Mouse (Mus musculus) heart, embryonic 13.5 days (tissue): ENCODE results near the gene Efcab1. TPM values are rescaled to one million over a fixed set of nuclear protein-coding genes. Genes with fewer than 3 reads are reported as not detected.
"Not testable (repeated sequence)": the region's sequence is repeated elsewhere in the genome, so short reads cannot be mapped to it uniquely, and the experiment has no call there.

Experiments used
- ATAC-seq: fragments of 200-750 bp; cut with Nextera tagmentation; 2 replicates; pipeline ENCODE4 v1.8.0; 2017; ENCODE audit warnings: moderate TSS enrichment; ENCODE audit not compliant: insufficient number of reproducible peaks, low FRiP score, low TSS enrichment; ENCODE audit errors: extremely low read depth
- H3K27ac ChIP-seq: fragments of 300-500 bp; sonication (generic); replicated peaks from 2 replicates; pipeline ENCODE4 v1.5.1; 2015; ENCODE audit warnings: moderate library complexity, mild to moderate bottlenecking, inconsistent platforms
- H3K27me3 ChIP-seq: fragments of 300-500 bp; sonication (generic); replicated peaks from 2 replicates; pipeline ENCODE4 v1.6.1; 2015; ENCODE audit warnings: mild to moderate bottlenecking, inconsistent platforms
- H3K36me3 ChIP-seq: fragments of 300-500 bp; sonication (generic); 2 replicates; pipeline ENCODE4 v1.6.1; 2015; ENCODE audit warnings: mild to moderate bottlenecking, inconsistent platforms
- H3K4me1 ChIP-seq: fragments of 300-500 bp; sonication (generic); 2 replicates; pipeline ENCODE4 v1.6.1; 2015; ENCODE audit warnings: inconsistent platforms
- H3K4me2 ChIP-seq: fragments of 300-500 bp; sonication (generic); 2 replicates; pipeline ENCODE4 v1.6.1; 2015; ENCODE audit warnings: inconsistent platforms, mild to moderate bottlenecking, moderate library complexity
- H3K4me3 ChIP-seq: fragments of 300-500 bp; sonication (generic); 2 replicates; pipeline ENCODE4 v1.5.1; 2015; ENCODE audit warnings: moderate library complexity, mild to moderate bottlenecking, inconsistent platforms
- H3K9ac ChIP-seq: fragments of 300-500 bp; sonication (generic); 2 replicates; pipeline ENCODE4 v1.6.1; 2015; ENCODE audit warnings: inconsistent platforms, mild to moderate bottlenecking, moderate library complexity
- H3K9me3 ChIP-seq: fragments of 300-500 bp; sonication (generic); 2 replicates; pipeline ENCODE4 v1.6.1; 2016; ENCODE audit warnings: inconsistent platforms
- WGBS: fragments of 180-500 bp; shearing (Covaris S2); methylation state at CpG from one replicate; pipeline ENCODE4 v1.1.7; 2015; ENCODE audit warnings: mixed read lengths; 5-methylcytosine and 5-hydroxymethylcytosine counted together
- polyA plus RNA-seq: library from polyadenylated mRNA; unstranded; fragments of >200 nt; fragmentation: Nextera tagmentation; extraction: Ambion mirVana; gene quantifications from 2 replicates; pipeline ENCODE4 v1.2.1, GENCODE M21; 2015

Gene Efcab1
- polyA plus RNA-seq = 2.2 and 2.6 TPM in 2 replicates

DNA sequence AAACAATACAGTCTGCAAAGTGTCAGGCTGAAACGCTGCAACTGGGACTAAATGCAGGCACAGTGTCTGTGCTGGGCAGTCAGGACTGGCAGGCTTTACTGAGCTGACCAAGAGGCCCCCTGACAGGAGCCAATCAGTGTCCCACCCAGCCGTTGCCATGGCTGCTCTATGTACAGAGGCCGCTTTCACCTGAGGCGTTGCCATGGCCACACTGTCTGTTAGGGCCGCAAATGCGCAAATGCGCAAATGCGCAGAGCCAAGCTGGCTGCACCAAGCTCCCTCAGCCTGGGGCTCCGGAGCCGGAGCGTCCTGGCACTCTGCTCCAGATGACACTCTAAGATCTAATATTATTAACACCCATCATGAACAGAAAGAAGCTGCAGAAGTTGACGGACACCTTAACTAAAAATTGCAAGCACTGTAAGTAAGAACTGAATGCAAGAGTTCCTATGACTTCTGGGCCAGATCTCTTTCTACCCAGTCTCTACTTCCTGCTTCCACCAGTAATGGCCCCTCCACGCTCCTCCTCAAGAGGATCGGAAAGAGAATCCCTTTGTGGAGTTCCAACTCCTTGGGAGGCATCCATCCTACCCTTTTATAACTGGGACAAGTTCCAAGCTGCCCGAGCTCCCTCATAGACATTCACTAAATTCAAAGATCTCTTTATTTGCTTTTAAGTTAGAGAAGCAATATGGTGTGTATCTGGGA lies at the start of gene Efcab1:
Gene Efcab1 (plus strand): TSS at position 214 of the 708 bp plus-strand sequence.
- H3K4me1 ChIP-seq = peaks cover 8% of the 10 kb centered on the region; the same call in 1 of the 2 replicates
- H3K4me3 ChIP-seq = peak within 1 kb of the TSS; percentile 40
- peaks cover 4% of the 10 kb centered on the region; the same call in 1 of the 2 replicates for H3K27me3 ChIP-seq
- peak; percentile 19; the same call in 1 of the 2 replicates for ATAC-seq
- WGBS = 15% methylated on average over 15 of the region's 15 CpGs
- no peak within 1 kb of the TSS for H3K27ac ChIP-seq
- H3K4me2 ChIP-seq = peak within 1 kb of the TSS; percentile 66
- peak within 1 kb of the TSS; percentile 37; the same call in 1 of the 2 replicates for H3K9ac ChIP-seq
- H3K9me3 ChIP-seq = no peaks in the 10 kb centered on the region
- H3K36me3 ChIP-seq = no peaks in the 10 kb centered on the region

- no peak overlapping the region for H3K9ac ChIP-seq
- no peaks in the 10 kb centered on the region for H3K27me3 ChIP-seq
- H3K9me3 ChIP-seq = no peaks in the 10 kb centered on the region
- H3K36me3 ChIP-seq = no peaks in the 10 kb centered on the region
- no peak overlapping the region for H3K27ac ChIP-seq
- H3K4me1 ChIP-seq = no peaks in the 10 kb centered on the region
- H3K4me2 ChIP-seq = no peak overlapping the region
- ATAC-seq = no peak; the same call in 1 of the 2 replicates
- H3K4me3 ChIP-seq = no peak overlapping the region
Observed at GRCm38 (mm10) chr16:14859443-14859842, 47.0 kb upstream of the Efcab1 start.

DNA sequence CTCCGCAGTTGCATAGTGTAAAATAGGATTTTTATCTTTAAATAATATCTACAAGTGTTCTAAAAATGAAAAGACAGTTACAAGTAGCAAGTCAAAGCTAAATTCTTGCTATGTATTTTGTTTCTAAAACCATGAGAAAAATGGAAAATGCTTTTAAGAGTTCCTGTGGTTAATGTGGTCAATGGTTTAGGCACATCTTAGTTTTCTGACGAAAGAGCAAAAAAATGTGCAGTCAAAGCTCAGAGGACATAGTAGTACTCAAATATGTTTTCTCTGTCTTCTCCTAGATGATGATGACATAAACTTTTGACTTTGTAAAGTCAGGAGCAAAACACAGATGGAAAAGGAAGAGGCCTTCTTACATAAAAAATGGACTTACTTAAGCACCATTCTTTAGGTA lies 21.5 kb upstream of the Efcab1 start:
- H3K36me3 ChIP-seq = no peaks in the 10 kb centered on the region
- no peaks in the 10 kb centered on the region for H3K9me3 ChIP-seq
- no peak overlapping the region for H3K9ac ChIP-seq
- H3K4me1 ChIP-seq = no peaks in the 10 kb centered on the region
- H3K4me3 ChIP-seq = no peak overlapping the region
- H3K27me3 ChIP-seq = no peaks in the 10 kb centered on the region
- ATAC-seq = no peak
- H3K4me2 ChIP-seq = no peak overlapping the region
- 75% methylated on average over 2 of the region's 2 CpGs for WGBS
- no peak overlapping the region for H3K27ac ChIP-seq

DNA sequence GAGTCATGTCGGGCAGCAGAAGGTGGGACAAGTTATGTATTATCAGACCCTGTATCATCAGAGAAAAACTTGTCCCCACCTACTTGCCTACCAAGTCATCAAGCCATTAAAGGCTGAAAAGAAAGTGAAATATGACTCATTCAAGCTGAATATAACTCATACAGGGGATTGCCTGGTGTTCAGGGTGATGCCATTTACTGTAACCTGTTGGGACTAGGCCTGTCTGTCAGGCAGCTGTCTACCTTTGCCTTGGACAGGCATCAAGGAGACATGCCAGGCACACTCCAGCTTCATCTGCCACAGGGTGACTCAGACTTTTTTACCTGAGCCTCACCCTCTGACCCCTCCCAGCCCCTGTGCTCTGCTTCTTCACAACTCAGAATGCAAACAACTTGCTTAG lies 21.0 kb upstream of the Efcab1 start:
- H3K4me3 ChIP-seq = no peak overlapping the region
- ATAC-seq = no peak
- no peak overlapping the region for H3K4me2 ChIP-seq
- H3K9ac ChIP-seq = no peak overlapping the region
- no peaks in the 10 kb centered on the region for H3K27me3 ChIP-seq
- H3K27ac ChIP-seq = no peak overlapping the region
- no peaks in the 10 kb centered on the region for H3K4me1 ChIP-seq
- H3K9me3 ChIP-seq = no peaks in the 10 kb centered on the region
- no peaks in the 10 kb centered on the region for H3K36me3 ChIP-seq
- 56% methylated on average over 1 of the region's 1 CpGs for WGBS

DNA sequence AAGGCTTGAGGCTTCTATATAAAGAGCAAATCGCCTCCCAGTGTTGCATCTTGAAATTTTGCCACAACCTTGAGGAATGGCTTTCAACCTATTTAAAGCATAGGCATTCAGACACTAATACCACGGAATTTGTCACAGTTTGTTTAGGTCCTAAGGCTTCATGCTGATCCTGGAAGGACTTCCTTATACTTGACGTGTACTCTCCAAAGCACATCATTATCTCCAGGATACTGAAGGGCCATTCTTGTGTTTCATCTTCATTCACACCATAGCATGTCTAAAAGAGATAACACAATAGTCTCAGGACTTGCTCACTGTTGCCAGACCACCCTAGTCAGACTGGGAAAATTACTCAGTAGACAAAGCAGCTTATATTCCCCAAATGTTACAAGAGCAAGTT lies 13.9 kb upstream of the Efcab1 start:
- H3K4me3 ChIP-seq = no peak overlapping the region
- H3K4me2 ChIP-seq = no peak overlapping the region
- no peak overlapping the region for H3K27ac ChIP-seq
- no peaks in the 10 kb centered on the region for H3K36me3 ChIP-seq
- H3K9ac ChIP-seq = no peak overlapping the region
- no peaks in the 10 kb centered on the region for H3K9me3 ChIP-seq
- H3K4me1 ChIP-seq = peaks cover 16% of the 10 kb centered on the region
- WGBS = 57% methylated on average over 3 of the region's 3 CpGs
- no peaks in the 10 kb centered on the region for H3K27me3 ChIP-seq
- no peak for ATAC-seq

DNA sequence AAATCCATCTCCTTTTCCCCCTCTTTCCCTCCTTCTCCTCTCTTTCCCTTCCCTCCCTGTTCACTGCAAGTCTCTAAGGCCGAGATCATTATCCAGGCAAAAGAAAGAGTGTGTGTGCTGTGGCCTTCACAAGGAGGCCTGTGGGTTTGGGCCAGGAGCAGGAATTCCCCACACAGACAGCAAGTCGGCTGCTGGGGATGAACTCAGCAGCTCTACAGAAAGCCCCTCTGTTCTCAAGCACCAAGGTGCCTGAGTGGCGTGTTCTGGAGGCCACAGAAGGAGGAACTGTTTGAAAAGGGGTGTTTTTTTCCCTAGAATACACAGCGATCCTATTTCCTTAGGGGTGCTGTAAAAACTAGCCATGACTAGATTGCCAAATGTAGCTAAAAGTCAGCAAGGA lies 12.5 kb upstream of the Efcab1 start:
- Histone ChIP-seq H3K27ac (no peak overlapping the region), H3K4me1 (peaks cover 16% of the 10 kb centered on the region), H3K4me3 (no peak overlapping the region), H3K27me3 (no peaks in the 10 kb centered on the region), H3K4me2 (no peak overlapping the region), H3K9ac (no peak overlapping the region), H3K36me3 (no peaks in the 10 kb centered on the region), H3K9me3 (no peaks in the 10 kb centered on the region)
- no peak for ATAC-seq
- 55% methylated on average over 4 of the region's 4 CpGs for WGBS

- Histone ChIP-seq H3K9me3 (no peaks in the 10 kb centered on the region), H3K36me3 (no peaks in the 10 kb centered on the region), H3K4me3 (no peak overlapping the region), H3K27ac (no peak overlapping the region), H3K4me2 (no peak overlapping the region), H3K4me1 (peaks cover 16% of the 10 kb centered on the region), H3K27me3 (no peaks in the 10 kb centered on the region), H3K9ac (no peak overlapping the region)
- no peak for ATAC-seq
- 63% methylated on average over 1 of the region's 1 CpGs for WGBS
Observed at GRCm38 (mm10) chr16:14894713-14895112, 11.7 kb upstream of the Efcab1 start.

DNA sequence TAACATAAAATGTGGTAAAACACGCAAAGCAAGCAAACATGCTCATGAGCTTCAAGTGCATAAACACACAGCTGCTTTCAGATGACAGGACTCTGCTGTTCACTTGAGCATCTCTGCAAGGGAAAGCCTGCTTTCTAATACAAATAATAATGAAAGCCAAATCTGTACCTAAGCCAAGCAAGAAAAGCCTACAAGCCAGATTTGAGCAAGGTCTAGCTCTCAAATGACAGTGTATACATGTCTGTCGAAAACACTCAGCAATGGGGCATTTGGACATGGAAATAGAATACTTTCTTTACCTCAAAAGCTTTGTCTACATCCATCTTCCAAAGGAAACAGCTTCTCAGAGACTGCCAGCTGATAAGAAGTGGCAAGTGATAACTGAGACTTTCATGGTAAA lies 10.9 kb upstream of the Efcab1 start:
- Histone ChIP-seq H3K4me2 (no peak overlapping the region), H3K4me3 (no peak overlapping the region), H3K9ac (no peak overlapping the region), H3K36me3 (no peaks in the 10 kb centered on the region), H3K27ac (0 out of 2 replicates have a peak overlapping the region, but pooled peaks have one; percentile 20), H3K9me3 (no peaks in the 10 kb centered on the region), H3K27me3 (no peaks in the 10 kb centered on the region), H3K4me1 (peaks cover 16% of the 10 kb centered on the region)
- ATAC-seq = no peak
- WGBS = 53% methylated on average over 2 of the region's 2 CpGs

GRCm38 (mm10) chr16:14930711-14931110 lies 24.3 kb downstream of the Efcab1 start:
- H3K9ac ChIP-seq, H3K4me3 ChIP-seq, H3K27me3 ChIP-seq, H3K36me3 ChIP-seq, H3K9me3 ChIP-seq, H3K4me1 ChIP-seq, H3K27ac ChIP-seq, H3K4me2 ChIP-seq, ATAC-seq: not testable (repeated sequence)
- WGBS = 56% methylated on average over 3 of the region's 3 CpGs

GRCm38 (mm10) chr16:14936478-14937166 lies 30.2 kb downstream of the Efcab1 start:
- H3K36me3 ChIP-seq, H3K9ac ChIP-seq, H3K4me2 ChIP-seq, H3K4me3 ChIP-seq, H3K27me3 ChIP-seq, H3K9me3 ChIP-seq, ATAC-seq: not testable (repeated sequence)
- peaks cover 33% of the 10 kb centered on the region for H3K4me1 ChIP-seq
- WGBS = 32% methylated on average over 7 of the region's 7 CpGs
- H3K27ac ChIP-seq = 0 out of 2 replicates have a peak overlapping the region, but pooled peaks have one; percentile 49

DNA sequence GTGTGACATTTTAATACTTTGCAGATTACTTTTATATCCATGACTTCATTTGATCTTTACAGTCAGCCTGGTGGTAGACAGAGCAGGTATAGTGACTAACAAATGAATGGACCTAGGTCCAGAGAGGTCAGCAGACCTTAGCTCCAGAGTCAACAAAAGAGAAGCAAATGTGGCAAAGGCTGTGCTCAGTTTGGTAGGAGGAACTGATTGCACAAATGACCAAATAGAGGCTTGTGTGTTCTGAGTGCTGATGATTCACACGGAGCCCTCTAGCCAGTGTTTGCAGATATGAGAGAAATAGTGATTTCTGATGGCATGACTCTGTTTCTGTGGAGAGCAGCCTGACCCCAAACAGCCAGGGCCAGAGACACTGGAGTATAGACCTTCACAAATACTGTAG lies 33.1 kb downstream of the Efcab1 start:
- no peak overlapping the region for H3K9ac ChIP-seq
- H3K4me2 ChIP-seq = no peak overlapping the region
- no peak for ATAC-seq
- H3K27me3 ChIP-seq = peaks cover 23% of the 10 kb centered on the region
- no peaks in the 10 kb centered on the region for H3K9me3 ChIP-seq
- no peaks in the 10 kb centered on the region for H3K36me3 ChIP-seq
- peaks cover 33% of the 10 kb centered on the region for H3K4me1 ChIP-seq
- 42% methylated on average over 1 of the region's 1 CpGs for WGBS
- H3K4me3 ChIP-seq = no peak overlapping the region
- H3K27ac ChIP-seq = peak overlapping the region; percentile 50
